Mouse (Mus musculus) cerebellum, adult 2 months (tissue): Measurements from ENCODE around the gene Hoxd13. TPM values are rescaled to one million over a fixed set of nuclear protein-coding genes. Genes with fewer than 3 reads are reported as not detected.

Experiments
- DNase-seq, 2 experiments: peaks; one replicate each; pipeline ENCODE4 v3.0.0; 2021
- H3K27ac ChIP-seq: fragments of 200-500 bp; 2 replicates; pipeline ENCODE4 v1.5.1; 2012; ENCODE audit warnings: low read length, control low read depth, inconsistent platforms; ENCODE audit not compliant: insufficient read depth
- H3K27me3 ChIP-seq: fragments of 200-500 bp; 2 replicates; pipeline ENCODE4 v1.6.1; 2012; ENCODE audit warnings: inconsistent platforms, mild to moderate bottlenecking, low read length, moderate library complexity; ENCODE audit not compliant: control insufficient read depth, insufficient read depth
- H3K4me1 ChIP-seq: fragments of 200-500 bp; 2 replicates; pipeline ENCODE4 v1.6.1; 2011; ENCODE audit warnings: low read length; ENCODE audit not compliant: control insufficient read depth, insufficient read depth
- H3K4me3 ChIP-seq: fragments of 200-500 bp; replicated peaks from 2 replicates; pipeline ENCODE3; 2011; ENCODE audit warnings: mild to moderate bottlenecking, low read depth, low read length, control low read depth; ENCODE audit not compliant: insufficient read depth
- CTCF ChIP-seq: fragments of 200-500 bp; IDR thresholded peaks from 2 replicates; pipeline ENCODE4 v1.5.1; 2011; ENCODE audit warnings: low read depth, mild to moderate bottlenecking, control low read depth, low read length, moderate library complexity, borderline replicate concordance; ENCODE audit not compliant: insufficient read depth
- POLR2A ChIP-seq: fragments of 200-500 bp; IDR thresholded peaks from 2 replicates; pipeline ENCODE4 v1.6.1; 2011; ENCODE audit warnings: low read length, control low read depth, borderline replicate concordance; ENCODE audit not compliant: insufficient read depth
- WGBS: fragments of 180-500 bp; shearing (Covaris S2); methylation state at CpG from one replicate; pipeline ENCODE4 v1.1.7; 2018; 5-methylcytosine and 5-hydroxymethylcytosine counted together
- polyA plus RNA-seq: library from polyadenylated mRNA; depleted of rRNA; stranded (reverse); fragments of >200 nt; gene quantifications from 2 replicates; pipeline ENCODE4 v1.2.3, GENCODE M21; 2012

The Hoxd13 gene
- polyA plus RNA-seq, 1 experiment = 0.10 TPM

DNA sequence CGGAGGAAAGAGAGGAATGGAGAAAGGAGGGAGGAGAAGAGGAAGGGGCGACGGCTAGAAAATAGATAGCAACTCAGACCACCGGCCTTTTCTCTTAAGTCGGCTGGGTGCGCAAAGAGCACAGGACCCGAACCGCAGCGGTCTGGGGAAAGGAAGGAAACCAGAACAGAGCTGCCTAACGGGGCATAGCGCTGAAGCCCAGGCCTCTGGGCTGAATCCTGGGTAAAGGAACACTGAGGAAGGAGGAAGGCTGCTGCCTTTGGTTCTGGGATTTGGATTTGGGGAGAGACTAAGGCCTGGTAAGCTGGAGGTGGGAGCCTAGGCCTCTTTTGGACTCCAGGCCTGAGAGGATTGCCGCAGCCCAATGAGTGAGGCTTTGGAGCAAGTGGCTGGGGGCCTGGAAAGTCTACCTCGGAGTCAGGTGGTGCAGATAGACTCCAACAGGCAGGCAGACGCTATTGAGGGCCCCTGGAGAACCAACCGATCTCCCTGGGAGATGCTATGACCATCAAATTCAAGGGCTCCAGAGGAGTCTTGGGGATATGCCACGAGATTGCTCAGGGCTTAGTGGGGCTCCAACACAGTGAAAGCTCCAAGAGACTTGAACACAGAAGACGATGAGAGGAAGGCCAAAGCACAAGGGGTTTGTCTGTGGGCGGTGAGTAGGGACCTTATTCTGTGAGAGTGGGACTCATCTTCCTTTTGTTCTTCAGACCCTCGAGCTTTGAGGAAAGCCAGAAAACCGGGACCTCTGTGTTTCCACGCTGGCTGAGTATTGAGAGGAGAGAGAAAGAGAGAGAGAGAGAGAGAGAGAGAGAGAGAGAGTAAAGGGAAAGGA is 12.7 kb downstream of the Hoxd13 start:
- TF ChIP-seq POLR2A = no peak
- no peak for TF ChIP-seq CTCF
- H3K4me1 ChIP-seq = no peaks in the 10 kb centered on the region
- WGBS = 3% methylated on average over 21 of the region's 21 CpGs
- peaks cover 17% of the 10 kb centered on the region; the same call in 1 of the 2 replicates for H3K27me3 ChIP-seq
- H3K27ac ChIP-seq = no peak overlapping the region
- H3K4me3 ChIP-seq = no peak overlapping the region
- DNase-seq = no peak

GRCm38 (mm10) chr2:74681594-74682531 is 13.8 kb downstream of the Hoxd13 start:
- no peak overlapping the region for H3K27ac ChIP-seq
- 1% methylated on average over 78 of the region's 78 CpGs for WGBS
- TF ChIP-seq POLR2A = no peak
- TF ChIP-seq CTCF = no peak
- no peak for DNase-seq
- H3K27me3 ChIP-seq = peaks cover 15% of the 10 kb centered on the region; the same call in 1 of the 2 replicates
- H3K4me3 ChIP-seq = no peak overlapping the region
- no peaks in the 10 kb centered on the region for H3K4me1 ChIP-seq

- H3K27ac ChIP-seq = no peak overlapping the region
- DNase-seq = no peak
- H3K4me1 ChIP-seq = no peaks in the 10 kb centered on the region
- peaks cover 19% of the 10 kb centered on the region; the same call in 1 of the 2 replicates for H3K27me3 ChIP-seq
- TF ChIP-seq POLR2A (no peak), CTCF (no peak)
- WGBS = 2% methylated on average over 51 of the region's 51 CpGs
- H3K4me3 ChIP-seq = no peak overlapping the region
Measured at GRCm38 (mm10) chr2:74682796-74683195, 14.7 kb downstream of the Hoxd13 start.

DNA sequence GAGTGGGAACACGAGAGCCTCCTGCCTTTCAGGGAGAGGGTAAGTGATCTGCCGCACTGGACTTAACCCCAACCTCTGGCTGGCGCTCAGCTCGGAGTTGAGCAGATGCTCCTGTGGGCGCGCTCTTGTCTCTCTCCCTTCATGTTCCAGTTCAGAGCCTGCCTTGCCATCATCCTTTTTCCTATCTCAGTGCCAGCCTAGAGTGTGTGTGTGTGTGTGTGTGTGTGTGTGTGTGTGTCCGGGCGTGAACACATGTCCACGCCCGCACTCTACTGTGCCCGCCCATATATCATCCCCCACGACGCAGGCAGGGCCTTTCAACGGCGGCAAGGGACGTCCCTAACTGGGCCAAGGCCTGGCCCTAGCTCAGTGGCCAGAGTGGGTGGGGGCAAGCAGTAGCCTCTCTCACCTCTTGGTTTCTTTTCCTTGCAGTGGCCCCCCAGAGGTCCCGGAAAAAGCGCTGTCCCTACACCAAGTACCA is 15.4 kb downstream of the Hoxd13 start:
- TF ChIP-seq POLR2A (no peak), CTCF (no peak)
- H3K4me3 ChIP-seq = no peak overlapping the region
- DNase-seq = no peak
- 3% methylated on average over 18 of the region's 18 CpGs for WGBS
- H3K27ac ChIP-seq = no peak overlapping the region
- peaks cover 20% of the 10 kb centered on the region; the same call in 1 of the 2 replicates for H3K27me3 ChIP-seq
- H3K4me1 ChIP-seq = no peaks in the 10 kb centered on the region

GRCm38 (mm10) chr2:74684106-74684505 is 16.0 kb downstream of the Hoxd13 start:
- no peak for TF ChIP-seq CTCF
- no peak for TF ChIP-seq POLR2A
- Histone ChIP-seq H3K27me3 (peaks cover 18% of the 10 kb centered on the region; the same call in 1 of the 2 replicates), H3K27ac (no peak overlapping the region), H3K4me3 (no peak overlapping the region), H3K4me1 (no peaks in the 10 kb centered on the region)
- WGBS = 3% methylated on average over 12 of the region's 12 CpGs
- DNase-seq = no peak

- no peak for TF ChIP-seq CTCF
- no peak for TF ChIP-seq POLR2A
- H3K27ac ChIP-seq = no peak overlapping the region
- 15% methylated on average over 4 of the region's 4 CpGs for WGBS
- H3K27me3 ChIP-seq = peaks cover 18% of the 10 kb centered on the region; the same call in 1 of the 2 replicates
- H3K4me3 ChIP-seq = no peak overlapping the region
- no peaks in the 10 kb centered on the region for H3K4me1 ChIP-seq
- DNase-seq = no peak
Measured at GRCm38 (mm10) chr2:74685059-74685603, 17.0 kb downstream of the Hoxd13 start.

DNA sequence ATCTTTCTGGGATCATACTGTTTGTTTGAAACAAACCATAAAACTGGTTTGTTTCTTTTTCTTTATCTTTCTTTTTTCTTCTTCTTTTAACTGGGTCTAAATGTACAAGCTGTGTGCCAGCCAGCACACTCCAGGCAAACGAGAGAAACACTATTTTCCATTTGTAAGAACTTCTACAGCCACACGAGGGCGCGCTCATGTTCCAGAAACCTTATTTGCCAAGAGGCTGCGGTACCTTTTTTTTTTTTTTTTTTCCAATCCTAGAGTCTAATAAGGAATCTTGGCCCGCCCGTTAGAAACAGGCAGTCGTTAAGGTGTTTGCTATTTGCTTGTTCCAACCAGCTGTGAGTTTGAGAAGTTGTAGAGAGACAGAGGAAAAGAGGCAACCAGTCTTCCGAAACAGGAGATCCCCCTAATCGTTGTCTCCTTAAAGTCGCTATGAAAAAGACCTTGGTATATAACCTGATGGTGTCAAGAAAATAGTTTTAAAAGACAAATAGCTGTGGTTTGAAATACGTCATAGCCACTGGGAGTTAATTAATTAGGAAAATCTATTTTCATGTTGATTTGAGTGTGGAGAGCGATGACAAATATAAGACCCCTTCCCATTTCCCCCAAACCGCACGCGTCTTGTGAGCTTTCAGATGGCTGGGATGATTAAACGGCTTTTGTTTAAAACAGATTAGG is 18.3 kb downstream of the Hoxd13 start:
- DNase-seq = no peak
- Histone ChIP-seq H3K27me3 (peaks cover 21% of the 10 kb centered on the region; the same call in 1 of the 2 replicates), H3K27ac (no peak overlapping the region), H3K4me1 (no peaks in the 10 kb centered on the region), H3K4me3 (no peak overlapping the region)
- WGBS = 9% methylated on average over 17 of the region's 17 CpGs
- peak; percentile 15; the same call in 1 of the 2 replicates for TF ChIP-seq CTCF
- no peak for TF ChIP-seq POLR2A
